Mouse (Mus musculus): ENCODE measurements around the gene Kdm4c. TPM values are rescaled to one million over a fixed set of nuclear protein-coding genes. Genes with fewer than 3 reads are reported as not detected.
A peak's percentile ranks its signal among the peaks of the same experiment; 100 is the strongest.

The Kdm4c gene
- polyA plus RNA-seq, 1 experiment from 2014 or later: 13.0 TPM

GRCm38 (mm10) chr4:74252245-74253105 is 10.2 kb downstream of the Kdm4c start:
- H3K27ac ChIP-seq (ENCODE audit: low read depth): peak overlapping the region; percentile 81
- peak; percentile 37 for ATAC-seq (replicated peaks; ENCODE audit: low FRiP score, low TSS enrichment, low read depth)
- H3K27me3 ChIP-seq (replicated peaks; ENCODE audit: control insufficient read depth, insufficient read depth, low read length): no peaks in the 10 kb centered on the region
- H3K4me1 ChIP-seq (replicated peaks; ENCODE audit: control insufficient read depth, insufficient read depth, low read length): peaks cover 9% of the 10 kb centered on the region
- H3K4me2 ChIP-seq (ENCODE audit: low read length): peak overlapping the region; percentile 78
- peak overlapping the region; percentile 83 for H3K4me3 ChIP-seq (ENCODE audit: low read depth, low read length)
- under 1% methylated on average over 46 of the region's 46 CpGs for WGBS
- no peaks in the 10 kb centered on the region for H3K9me3 ChIP-seq (ENCODE audit: control insufficient read depth, low read length)
- peak; percentile 89 for DNase-seq (ENCODE audit: low spot score)
- peak overlapping the region; percentile 82 for H3K9ac ChIP-seq (ENCODE audit: low read length)
- H3K36me3 ChIP-seq (ENCODE audit: control insufficient read depth, insufficient read depth, low read length): no peaks in the 10 kb centered on the region

GRCm38 (mm10) chr4:74257882-74258281 is 15.6 kb downstream of the Kdm4c start:
- Histone ChIP-seq H3K36me3 (ENCODE audit: control insufficient read depth, insufficient read depth, low read length) (no peaks in the 10 kb centered on the region), H3K4me1 (replicated peaks; ENCODE audit: control insufficient read depth, insufficient read depth, low read length) (peaks cover 4% of the 10 kb centered on the region; the same call in 1 of the 2 replicates), H3K9ac (ENCODE audit: low read length) (no peak overlapping the region), H3K4me2 (ENCODE audit: low read length) (no peak overlapping the region), H3K4me3 (ENCODE audit: low read depth, low read length) (no peak overlapping the region), H3K27ac (ENCODE audit: low read depth) (no peak overlapping the region), H3K27me3 (replicated peaks; ENCODE audit: control insufficient read depth, insufficient read depth, low read length) (no peaks in the 10 kb centered on the region), H3K9me3 (ENCODE audit: control insufficient read depth, low read length) (no peaks in the 10 kb centered on the region)
- ATAC-seq (replicated peaks; ENCODE audit: low FRiP score, low TSS enrichment, low read depth): no peak
- no peak for DNase-seq (ENCODE audit: low spot score)
- WGBS: 27% methylated on average over 5 of the region's 5 CpGs

- H3K27me3 ChIP-seq (replicated peaks; ENCODE audit: control insufficient read depth, insufficient read depth, low read length): no peaks in the 10 kb centered on the region
- H3K9me3 ChIP-seq (ENCODE audit: control insufficient read depth, low read length): no peaks in the 10 kb centered on the region
- WGBS: 76% methylated on average over 1 of the region's 1 CpGs
- H3K9ac ChIP-seq (ENCODE audit: low read length): no peak overlapping the region
- no peak overlapping the region for H3K27ac ChIP-seq (ENCODE audit: low read depth)
- DNase-seq (ENCODE audit: low spot score) (no peak), ATAC-seq (replicated peaks; ENCODE audit: low FRiP score, low TSS enrichment, low read depth) (no peak)
- H3K4me1 ChIP-seq (replicated peaks; ENCODE audit: control insufficient read depth, insufficient read depth, low read length): no peaks in the 10 kb centered on the region
- H3K36me3 ChIP-seq (ENCODE audit: control insufficient read depth, insufficient read depth, low read length): no peaks in the 10 kb centered on the region
- no peak overlapping the region for H3K4me3 ChIP-seq (ENCODE audit: low read depth, low read length)
- H3K4me2 ChIP-seq (ENCODE audit: low read length): no peak overlapping the region
Observed at GRCm38 (mm10) chr4:74258538-74258937, 16.2 kb downstream of the Kdm4c start.

GRCm38 (mm10) chr4:74259331-74259730 is 17.0 kb downstream of the Kdm4c start:
- Histone ChIP-seq H3K4me2 (ENCODE audit: low read length) (no peak overlapping the region), H3K4me1 (replicated peaks; ENCODE audit: control insufficient read depth, insufficient read depth, low read length) (no peaks in the 10 kb centered on the region), H3K9me3 (ENCODE audit: control insufficient read depth, low read length) (no peaks in the 10 kb centered on the region), H3K4me3 (ENCODE audit: low read depth, low read length) (no peak overlapping the region), H3K27me3 (replicated peaks; ENCODE audit: control insufficient read depth, insufficient read depth, low read length) (no peaks in the 10 kb centered on the region), H3K27ac (ENCODE audit: low read depth) (no peak overlapping the region), H3K9ac (ENCODE audit: low read length) (no peak overlapping the region), H3K36me3 (ENCODE audit: control insufficient read depth, insufficient read depth, low read length) (no peaks in the 10 kb centered on the region)
- no peak for ATAC-seq (replicated peaks; ENCODE audit: low FRiP score, low TSS enrichment, low read depth)
- no peak for DNase-seq (ENCODE audit: low spot score)
- WGBS: 35% methylated on average over 3 of the region's 3 CpGs

- H3K4me3 ChIP-seq (ENCODE audit: low read depth, low read length): no peak overlapping the region
- DNase-seq (ENCODE audit: low spot score): no peak
- no peak overlapping the region for H3K4me2 ChIP-seq (ENCODE audit: low read length)
- no peaks in the 10 kb centered on the region for H3K36me3 ChIP-seq (ENCODE audit: control insufficient read depth, insufficient read depth, low read length)
- H3K27ac ChIP-seq (ENCODE audit: low read depth): no peak overlapping the region
- H3K27me3 ChIP-seq (replicated peaks; ENCODE audit: control insufficient read depth, insufficient read depth, low read length): no peaks in the 10 kb centered on the region
- no peaks in the 10 kb centered on the region for H3K9me3 ChIP-seq (ENCODE audit: control insufficient read depth, low read length)
- no peaks in the 10 kb centered on the region for H3K4me1 ChIP-seq (replicated peaks; ENCODE audit: control insufficient read depth, insufficient read depth, low read length)
- no peak for ATAC-seq (replicated peaks; ENCODE audit: low FRiP score, low TSS enrichment, low read depth)
- H3K9ac ChIP-seq (ENCODE audit: low read length): no peak overlapping the region
Observed at GRCm38 (mm10) chr4:74261879-74262278, 19.6 kb downstream of the Kdm4c start.

- no peaks in the 10 kb centered on the region for H3K27me3 ChIP-seq (replicated peaks; ENCODE audit: control insufficient read depth, insufficient read depth, low read length)
- H3K9me3 ChIP-seq (ENCODE audit: control insufficient read depth, low read length): no peaks in the 10 kb centered on the region
- 94% methylated on average over 5 of the region's 5 CpGs for WGBS
- H3K4me2 ChIP-seq (ENCODE audit: low read length): no peak overlapping the region
- no peaks in the 10 kb centered on the region for H3K4me1 ChIP-seq (replicated peaks; ENCODE audit: control insufficient read depth, insufficient read depth, low read length)
- DNase-seq (ENCODE audit: low spot score) (no peak), ATAC-seq (replicated peaks; ENCODE audit: low FRiP score, low TSS enrichment, low read depth) (no peak)
- H3K9ac ChIP-seq (ENCODE audit: low read length): no peak overlapping the region
- H3K36me3 ChIP-seq (ENCODE audit: control insufficient read depth, insufficient read depth, low read length): no peaks in the 10 kb centered on the region
- no peak overlapping the region for H3K4me3 ChIP-seq (ENCODE audit: low read depth, low read length)
- H3K27ac ChIP-seq (ENCODE audit: low read depth): no peak overlapping the region
Observed at GRCm38 (mm10) chr4:74264428-74264955, 22.2 kb downstream of the Kdm4c start.

- Histone ChIP-seq H3K4me3 (ENCODE audit: low read depth, low read length) (no peak overlapping the region), H3K27me3 (replicated peaks; ENCODE audit: control insufficient read depth, insufficient read depth, low read length) (no peaks in the 10 kb centered on the region), H3K36me3 (ENCODE audit: control insufficient read depth, insufficient read depth, low read length) (no peaks in the 10 kb centered on the region), H3K27ac (ENCODE audit: low read depth) (no peak overlapping the region), H3K4me2 (ENCODE audit: low read length) (no peak overlapping the region), H3K4me1 (replicated peaks; ENCODE audit: control insufficient read depth, insufficient read depth, low read length) (no peaks in the 10 kb centered on the region), H3K9me3 (ENCODE audit: control insufficient read depth, low read length) (no peaks in the 10 kb centered on the region), H3K9ac (ENCODE audit: low read length) (no peak overlapping the region)
- ATAC-seq (replicated peaks; ENCODE audit: low FRiP score, low TSS enrichment, low read depth) (no peak), DNase-seq (ENCODE audit: low spot score) (no peak)
- WGBS: 52% methylated on average over 5 of the region's 5 CpGs
Observed at GRCm38 (mm10) chr4:74271180-74271579, 28.9 kb downstream of the Kdm4c start.

- Histone ChIP-seq H3K4me1 (replicated peaks; ENCODE audit: control insufficient read depth, insufficient read depth, low read length) (no peaks in the 10 kb centered on the region), H3K36me3 (ENCODE audit: control insufficient read depth, insufficient read depth, low read length) (0 out of 2 replicates have a peak, but pooled peaks cover 5% of the 10 kb centered on the region), H3K27me3 (replicated peaks; ENCODE audit: control insufficient read depth, insufficient read depth, low read length) (no peaks in the 10 kb centered on the region), H3K9me3 (ENCODE audit: control insufficient read depth, low read length) (no peaks in the 10 kb centered on the region), H3K9ac (ENCODE audit: low read length) (no peak overlapping the region), H3K4me2 (ENCODE audit: low read length) (no peak overlapping the region), H3K27ac (ENCODE audit: low read depth) (no peak overlapping the region), H3K4me3 (ENCODE audit: low read depth, low read length) (no peak overlapping the region)
- DNase-seq (ENCODE audit: low spot score): no peak
- WGBS: 88% methylated on average over 1 of the region's 1 CpGs
- no peak for ATAC-seq (replicated peaks; ENCODE audit: low FRiP score, low TSS enrichment, low read depth)
Observed at GRCm38 (mm10) chr4:74277486-74277885, 35.2 kb downstream of the Kdm4c start.

- DNase-seq (ENCODE audit: low spot score) (no peak), ATAC-seq (replicated peaks; ENCODE audit: low FRiP score, low TSS enrichment, low read depth) (no peak)
- H3K9ac ChIP-seq (ENCODE audit: low read length): no peak overlapping the region
- no peaks in the 10 kb centered on the region for H3K27me3 ChIP-seq (replicated peaks; ENCODE audit: control insufficient read depth, insufficient read depth, low read length)
- no peak overlapping the region for H3K4me2 ChIP-seq (ENCODE audit: low read length)
- no peak overlapping the region for H3K27ac ChIP-seq (ENCODE audit: low read depth)
- no peaks in the 10 kb centered on the region for H3K4me1 ChIP-seq (replicated peaks; ENCODE audit: control insufficient read depth, insufficient read depth, low read length)
- no peaks in the 10 kb centered on the region for H3K9me3 ChIP-seq (ENCODE audit: control insufficient read depth, low read length)
- no peak overlapping the region for H3K4me3 ChIP-seq (ENCODE audit: low read depth, low read length)
- peaks cover 11% of the 10 kb centered on the region; the same call in 1 of the 2 replicates for H3K36me3 ChIP-seq (ENCODE audit: control insufficient read depth, insufficient read depth, low read length)
- WGBS: 85% methylated on average over 3 of the region's 3 CpGs
Observed at GRCm38 (mm10) chr4:74280170-74280569, 37.9 kb downstream of the Kdm4c start.
